Mouse (Mus musculus) cerebellum, adult 2 months (tissue): ENCODE data around the gene Atxn7l3.

ENCODE experiments used
- CTCF ChIP-seq: fragments of 200-500 bp; IDR thresholded peaks from 2 replicates; pipeline ENCODE4 v1.5.1; 2011; ENCODE audit warnings: low read depth, mild to moderate bottlenecking, control low read depth, low read length, moderate library complexity, borderline replicate concordance; ENCODE audit not compliant: insufficient read depth
- POLR2A ChIP-seq: fragments of 200-500 bp; IDR thresholded peaks from 2 replicates; pipeline ENCODE4 v1.6.1; 2011; ENCODE audit warnings: low read length, control low read depth, borderline replicate concordance; ENCODE audit not compliant: insufficient read depth

DNA sequence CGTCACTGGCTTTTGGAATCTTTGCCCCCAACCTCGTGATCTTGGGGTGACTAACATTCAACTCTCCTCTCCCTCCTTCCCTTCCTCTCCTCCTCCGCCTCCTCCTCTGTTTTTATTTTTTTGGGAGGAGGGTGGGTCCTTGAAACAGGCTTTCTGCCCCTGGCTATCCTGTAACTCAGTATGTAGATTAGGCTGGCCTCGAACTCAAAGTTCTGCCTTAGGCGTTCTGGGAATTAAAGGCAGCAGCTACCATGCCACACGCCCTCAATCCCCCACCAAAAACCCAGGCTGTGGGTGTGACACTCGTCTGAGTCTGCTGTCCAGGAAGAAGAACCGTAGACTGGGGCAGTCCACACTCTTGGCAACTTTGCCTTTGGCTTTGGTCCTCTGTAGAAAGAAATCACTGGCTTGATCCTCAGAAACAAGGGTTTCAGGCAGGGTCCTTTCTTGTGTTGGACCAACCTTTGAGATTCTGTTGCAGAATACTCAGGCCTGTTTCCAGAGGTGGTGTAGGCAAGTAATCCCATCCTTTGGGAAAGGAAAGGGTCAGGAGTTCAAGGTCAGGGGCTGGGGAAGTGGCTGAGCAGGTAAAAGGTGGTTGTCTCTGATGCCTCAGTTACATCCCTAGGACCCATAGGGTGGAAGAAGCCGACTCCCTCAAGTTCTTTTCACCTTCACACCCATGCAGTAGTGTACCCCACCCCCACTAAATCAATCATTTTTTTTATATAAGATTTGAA lies 46.9 kb downstream of the Atxn7l3 start:
- TF ChIP-seq CTCF (no peak), POLR2A (no peak)
